ENCODE assay signal across 16 mouse cellular contexts in genomic region chr2:179522141-179522540, GRCm38 (mm10).
DNase-seq lines count a peak whose midpoint lies in the region; ATAC-seq lines count a peak whose summit lies in the region.
"Had no signal": no experiment of that assay in that cellular context is flagged by ENCODE, and none has a peak within 500 bp of the region (broad histone marks: within the 10 kb centered on the region; RNA-seq: fewer than 3 reads in every experiment).

No protein-coding gene starts in this region.

- WGBS in forebrain, embryonic 15.5 days, result 9% methylated on average over 8 of the region's 8 CpGs
- 9% methylated on average over 8 of the region's 8 CpGs for WGBS in midbrain, embryonic 13.5 days

- H3K4me1 ChIP-seq in forebrain, embryonic 15.5 days, result peaks cover 49% of the 10 kb centered on the region
- H3K4me1 ChIP-seq in midbrain, embryonic 13.5 days (replicated peaks), result peaks cover 54% of the 10 kb centered on the region
- H3K4me1 ChIP-seq: heart, embryonic 12.5 days had no signal

- peak overlapping the region; percentile 19; the same call in 1 of the 2 replicates for H3K27ac ChIP-seq in forebrain, embryonic 15.5 days (replicated peaks)
- peak overlapping the region; percentile 32; the same call in 1 of the 2 replicates for H3K27ac ChIP-seq in midbrain, embryonic 13.5 days
- H3K27ac ChIP-seq: embryonic facial prominence, embryonic 13.5 days; hindbrain, postnatal 0 days had no signal

- H3K27me3 ChIP-seq in forebrain, embryonic 15.5 days, result no peaks in the 10 kb centered on the region
- H3K27me3 ChIP-seq in midbrain, embryonic 13.5 days, result peaks cover 14% of the 10 kb centered on the region; the same call in 1 of the 2 replicates

- no peak overlapping the region for H3K4me3 ChIP-seq in forebrain, embryonic 15.5 days
- no peak overlapping the region for H3K4me3 ChIP-seq in midbrain, embryonic 13.5 days (replicated peaks)
- H3K4me3 ChIP-seq: embryonic facial prominence, embryonic 13.5 days; heart, embryonic 12.5 days had no signal

- H3K4me2 ChIP-seq in forebrain, embryonic 15.5 days (replicated peaks), result no peak overlapping the region
- no peak overlapping the region for H3K4me2 ChIP-seq in midbrain, embryonic 13.5 days (replicated peaks)
- H3K4me2 ChIP-seq: embryonic facial prominence, embryonic 13.5 days; heart, embryonic 12.5 days had no signal

- no peak for ATAC-seq in forebrain, embryonic 15.5 days (replicated peaks)
- ATAC-seq in midbrain, embryonic 13.5 days, result no peak
- no peak for ATAC-seq in megakaryocyte, adult 5-6 weeks (ENCODE audit: poor library complexity, severe bottlenecking)
- ATAC-seq: hindbrain, postnatal 0 days had no signal

- H3K9ac ChIP-seq in forebrain, embryonic 15.5 days (replicated peaks), result no peak overlapping the region
- no peak overlapping the region for H3K9ac ChIP-seq in midbrain, embryonic 13.5 days (replicated peaks)
- H3K9ac ChIP-seq: embryonic facial prominence, embryonic 13.5 days; heart, embryonic 12.5 days had no signal

- H3K36me3 ChIP-seq in forebrain, embryonic 15.5 days, result no peaks in the 10 kb centered on the region
- H3K36me3 ChIP-seq in midbrain, embryonic 13.5 days, result no peaks in the 10 kb centered on the region
- H3K36me3 ChIP-seq: embryonic facial prominence, embryonic 13.5 days; heart, embryonic 12.5 days had no signal

- peak; percentile 36 for DNase-seq in embryo, embryonic 10.5 days (ENCODE audit: low spot score)
- DNase-seq in embryo, embryonic 10 days (ENCODE audit: low spot score), result no peak
- peak; percentile 92 for DNase-seq in ZHBTc4 (ENCODE audit: low read depth, low spot score)
- no peak for DNase-seq in kidney, postnatal 4 days
- no peak for DNase-seq in layer of hippocampus, adult 8-10 months (ENCODE audit: low spot score in 2 of 2)
- DNase-seq: B cell, adult 2 months; kidney, postnatal 10 days; left cerebral cortex, postnatal 4 days; right cerebral cortex, adult 18-20 months; thymus, postnatal 14 days had no signal

- no peaks in the 10 kb centered on the region for H3K9me3 ChIP-seq in forebrain, embryonic 15.5 days
- H3K9me3 ChIP-seq in midbrain, embryonic 13.5 days, result no peaks in the 10 kb centered on the region
- H3K9me3 ChIP-seq: embryonic facial prominence, embryonic 13.5 days; heart, embryonic 12.5 days had no signal

Comparison
In these comparisons a context has a peak if more than half of its experiments do, and no peak if none do; other contexts are left out.
1. DNase-seq: peak in embryo, embryonic 10.5 days (single experiment) and ZHBTc4 (single experiment); none in embryo, embryonic 10 days (single experiment), kidney, postnatal 4 days (0 of 2) and layer of hippocampus, adult 8-10 months (0 of 2).